Mouse (Mus musculus): ENCODE measurements around the gene Defb35.

- no peak for TF ChIP-seq CTCF (IDR thresholded peaks at IDR 0.05; ENCODE audit: low read depth)
- TF ChIP-seq EP300 (IDR thresholded peaks at IDR 0.05; ENCODE audit: low read depth): no peak
Observed at GRCm38 (mm10) chr8:21947311-21948017, 9.3 kb downstream of the Defb35 start.

Data from heart, postnatal 0 days (tissue).